Mouse (Mus musculus) heart, embryonic 11.5 days (tissue): Measurements from ENCODE around the gene Serpinb1c. TPM values are rescaled to one million over a fixed set of nuclear protein-coding genes. Genes with fewer than 3 reads are reported as not detected.
"Not testable (repeated sequence)": the region's sequence is repeated elsewhere in the genome, so short reads cannot be mapped to it uniquely, and the experiment has no call there.

Experiments
- ATAC-seq: fragments of 200-750 bp; cut with Nextera tagmentation; replicated peaks from 2 replicates; pipeline ENCODE4 v1.8.0; 2017; ENCODE audit warnings: moderate library complexity; ENCODE audit not compliant: insufficient number of reproducible peaks, low FRiP score, low TSS enrichment
- H3K27ac ChIP-seq: fragments of 300-500 bp; sonication (generic); 2 replicates; pipeline ENCODE4 v1.5.1; 2014; ENCODE audit warnings: mild to moderate bottlenecking, low read depth, low read length
- H3K27me3 ChIP-seq: fragments of 300-500 bp; sonication (generic); 2 replicates; pipeline ENCODE4 v1.6.1; 2014; ENCODE audit warnings: mild to moderate bottlenecking, low read length, mixed read lengths; ENCODE audit not compliant: control insufficient read depth, insufficient read depth
- H3K36me3 ChIP-seq: fragments of 300-500 bp; sonication (generic); 2 replicates; pipeline ENCODE4 v1.6.1; 2014; ENCODE audit warnings: mild to moderate bottlenecking, low read length, moderate library complexity, mixed read lengths; ENCODE audit not compliant: control insufficient read depth, insufficient read depth
- H3K4me1 ChIP-seq: fragments of 300-500 bp; sonication (generic); 2 replicates; pipeline ENCODE4 v1.6.1; 2014; ENCODE audit warnings: low read length; ENCODE audit not compliant: control insufficient read depth, insufficient read depth
- H3K4me2 ChIP-seq: fragments of 300-500 bp; sonication (generic); 2 replicates; pipeline ENCODE4 v1.6.1; 2014; ENCODE audit warnings: mild to moderate bottlenecking, moderate library complexity
- H3K4me3 ChIP-seq: fragments of 300-500 bp; sonication (generic); 2 replicates; pipeline ENCODE4 v1.5.1; 2014; ENCODE audit warnings: low read depth, low read length
- H3K9ac ChIP-seq: fragments of 300-500 bp; sonication (generic); 2 replicates; pipeline ENCODE4 v1.6.1; 2014; ENCODE audit warnings: mild to moderate bottlenecking, low read depth, low read length, moderate library complexity
- H3K9me3 ChIP-seq: fragments of 300-500 bp; sonication (generic); replicated peaks from 2 replicates; pipeline ENCODE4 v1.6.1; 2016; ENCODE audit warnings: low read length; ENCODE audit not compliant: control insufficient read depth
- WGBS: fragments of 180-500 bp; shearing (Covaris S2); extraction: QIAGEN DNeasy Blood & Tissue Kit; methylation state at CpG from one replicate; pipeline ENCODE4 v1.1.7; 2014; ENCODE audit not compliant: insufficient replicate concordance; 5-methylcytosine and 5-hydroxymethylcytosine counted together
- polyA plus RNA-seq: library from polyadenylated mRNA; unstranded; fragments of >200 nt; fragmentation: Nextera tagmentation; extraction: Ambion mirVana; gene quantifications from 2 replicates; pipeline ENCODE4 v1.2.1, GENCODE M21; 2014

Serpinb1c gene
- 0.16 and 0.31 TPM in 2 replicates for polyA plus RNA-seq

DNA sequence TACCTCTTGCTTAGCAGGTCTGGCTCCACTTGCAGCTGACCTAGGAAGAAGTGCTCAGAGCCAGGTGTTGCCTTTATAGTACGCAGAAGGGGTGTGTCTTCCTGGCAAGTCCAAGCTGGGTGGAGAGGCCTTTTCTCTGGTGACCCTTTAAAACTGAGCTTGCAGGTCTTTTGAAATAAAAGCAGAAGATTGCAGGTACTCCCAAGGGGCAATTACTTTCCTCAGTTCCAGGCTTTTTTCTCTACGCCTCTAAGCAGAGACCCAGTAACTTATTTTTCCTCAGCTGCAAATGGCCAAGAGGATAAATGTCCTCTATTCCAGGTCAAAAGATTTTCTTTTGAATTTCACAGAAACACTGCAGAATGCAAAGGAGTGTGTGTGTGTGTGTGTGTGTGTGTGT, at the start of gene Serpinb1c:
TSS of gene Serpinb1c (minus strand) at position 101 of the 400 bp plus-strand sequence.
- Histone ChIP-seq H3K4me2 (no peak within 1 kb of the TSS), H3K9ac (no peak within 1 kb of the TSS), H3K4me3 (no peak within 1 kb of the TSS), H3K27me3 (no peaks in the 10 kb centered on the region), H3K27ac (no peak within 1 kb of the TSS), H3K4me1 (no peaks in the 10 kb centered on the region), H3K9me3 (no peaks in the 10 kb centered on the region), H3K36me3 (no peaks in the 10 kb centered on the region)
- WGBS: 81% methylated on average over 2 of the region's 2 CpGs
- no peak for ATAC-seq

DNA sequence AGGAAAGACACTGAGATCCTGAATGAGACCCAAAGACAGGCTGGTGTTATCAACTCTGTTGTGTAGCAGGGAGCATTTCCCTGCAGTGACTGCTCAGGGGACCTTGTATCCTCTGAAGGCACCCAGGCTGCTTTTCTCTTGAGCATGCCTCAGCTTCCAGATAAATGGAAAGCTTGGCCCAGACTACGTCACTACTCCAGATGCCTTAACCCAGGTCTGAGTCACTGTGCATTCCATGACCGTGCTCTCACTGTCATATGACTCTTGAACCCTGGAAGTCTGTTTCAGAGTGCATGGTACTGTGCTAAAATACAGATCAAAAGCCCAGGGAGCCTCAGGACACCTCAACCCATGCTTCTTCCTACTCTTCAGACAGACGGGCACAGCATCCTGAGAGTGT, 41.2 kb upstream of the Serpinb1c start:
- not testable (repeated sequence) for H3K4me1 ChIP-seq, ATAC-seq

DNA sequence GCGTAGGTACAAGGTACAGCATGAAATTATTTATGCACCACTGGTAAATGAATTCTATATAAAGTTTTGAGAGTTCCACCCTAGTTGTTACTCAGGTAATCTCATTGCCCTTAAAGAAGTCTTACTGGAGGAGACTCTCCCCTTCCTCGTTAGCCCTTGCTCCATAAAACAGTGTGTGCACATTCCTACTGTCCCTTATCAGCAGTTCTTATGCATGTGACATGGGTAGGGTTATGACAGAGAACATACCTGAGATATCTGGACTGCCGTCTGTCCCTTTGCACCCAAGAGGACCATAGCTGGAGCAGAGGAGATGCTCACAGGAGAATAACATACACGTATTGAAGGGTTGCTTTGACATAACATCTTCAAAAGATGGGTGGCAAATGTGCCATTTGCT, 40.3 kb upstream of the Serpinb1c start:
- H3K4me1 ChIP-seq, ATAC-seq, H3K27me3 ChIP-seq, H3K4me3 ChIP-seq, H3K4me2 ChIP-seq, H3K9me3 ChIP-seq, H3K27ac ChIP-seq, H3K9ac ChIP-seq, H3K36me3 ChIP-seq: not testable (repeated sequence)
- WGBS: 60% methylated on average over 4 of the region's 4 CpGs

More for the DNA sequence above, 41.2 kb upstream of the Serpinb1c start:
- 52% methylated on average over 3 of the region's 3 CpGs for WGBS
- H3K4me2 ChIP-seq, H3K36me3 ChIP-seq, H3K9ac ChIP-seq, H3K9me3 ChIP-seq, H3K27ac ChIP-seq, H3K4me3 ChIP-seq, H3K27me3 ChIP-seq: not testable (repeated sequence)

DNA sequence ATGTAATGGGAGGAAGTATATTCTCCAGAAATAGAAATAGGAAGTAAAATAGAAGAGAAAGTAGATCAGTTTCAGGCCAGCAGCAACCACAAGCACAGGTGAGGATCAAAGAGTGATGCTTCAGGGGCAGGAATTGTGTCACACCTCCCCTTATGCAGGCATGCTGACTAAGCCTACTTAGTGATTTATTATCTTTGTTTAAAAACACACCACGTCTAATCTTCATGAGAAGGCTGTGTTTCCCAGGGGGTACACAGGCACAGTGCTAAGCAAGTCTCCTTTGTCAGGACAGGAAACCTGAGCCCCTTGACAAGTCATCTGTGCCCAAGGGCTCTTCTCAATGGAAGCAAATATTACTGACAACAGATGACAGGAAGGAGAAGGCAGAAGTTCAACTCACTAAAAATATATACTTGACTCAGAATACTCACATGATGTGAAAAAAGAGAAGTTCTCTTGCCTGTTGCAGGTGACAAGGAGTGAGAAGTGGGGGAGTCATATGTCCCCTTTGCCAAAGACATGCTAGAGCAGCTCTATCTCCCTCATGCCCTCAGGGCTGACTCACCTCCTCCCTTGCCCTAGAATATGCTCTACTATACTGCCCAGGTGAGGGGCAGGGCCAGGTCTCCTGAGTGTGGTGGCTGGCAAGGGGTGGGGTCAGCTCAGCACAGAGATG, 36.8 kb upstream of the Serpinb1c start:
- H3K4me3 ChIP-seq: no peak overlapping the region
- no peak for ATAC-seq
- no peaks in the 10 kb centered on the region; the same call in 1 of the 2 replicates for H3K4me1 ChIP-seq
- no peaks in the 10 kb centered on the region for H3K9me3 ChIP-seq
- 15% methylated on average over 1 of the region's 1 CpGs for WGBS
- H3K27me3 ChIP-seq: no peaks in the 10 kb centered on the region
- no peak overlapping the region for H3K27ac ChIP-seq
- no peaks in the 10 kb centered on the region for H3K36me3 ChIP-seq
- H3K4me2 ChIP-seq: no peak overlapping the region
- no peak overlapping the region for H3K9ac ChIP-seq

DNA sequence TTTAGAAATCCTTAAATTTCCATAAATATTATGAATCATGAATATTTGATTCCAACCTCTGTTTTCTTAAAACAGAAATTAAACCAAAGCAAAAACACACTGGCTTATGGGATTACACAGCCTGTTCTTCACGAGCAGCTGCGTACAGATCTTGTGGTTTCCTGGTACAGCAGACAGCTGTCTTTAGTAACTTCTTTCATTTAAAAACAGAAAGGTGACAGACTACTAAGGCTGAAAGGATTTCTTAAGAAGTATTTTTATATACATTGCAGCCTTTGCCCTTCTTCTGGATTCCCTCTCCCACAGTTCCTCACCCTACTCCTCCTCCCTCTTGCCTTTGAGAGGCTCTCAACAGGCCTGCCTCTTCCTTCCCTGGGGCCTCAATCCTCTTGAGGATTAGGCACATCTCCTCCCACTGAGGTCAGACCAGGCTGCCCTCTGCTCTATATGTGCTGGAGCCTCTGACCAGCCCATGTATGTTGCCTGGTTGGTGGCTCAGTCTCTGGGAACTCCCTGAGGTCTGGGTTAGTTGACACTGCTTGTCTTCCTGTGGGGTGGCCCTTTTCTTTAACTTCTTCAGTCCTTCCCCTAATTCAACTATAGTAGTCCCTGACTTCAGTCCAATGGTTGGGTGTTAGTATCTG, 31.2 kb upstream of the Serpinb1c start:
- Histone ChIP-seq H3K9me3 (no peaks in the 10 kb centered on the region), H3K36me3 (no peaks in the 10 kb centered on the region), H3K4me1 (peaks cover 16% of the 10 kb centered on the region), H3K4me3 (no peak overlapping the region), H3K27me3 (no peaks in the 10 kb centered on the region), H3K27ac (no peak overlapping the region), H3K9ac (no peak overlapping the region), H3K4me2 (no peak overlapping the region)
- WGBS: 79% methylated on average over 2 of the region's 2 CpGs
- no peak for ATAC-seq

DNA sequence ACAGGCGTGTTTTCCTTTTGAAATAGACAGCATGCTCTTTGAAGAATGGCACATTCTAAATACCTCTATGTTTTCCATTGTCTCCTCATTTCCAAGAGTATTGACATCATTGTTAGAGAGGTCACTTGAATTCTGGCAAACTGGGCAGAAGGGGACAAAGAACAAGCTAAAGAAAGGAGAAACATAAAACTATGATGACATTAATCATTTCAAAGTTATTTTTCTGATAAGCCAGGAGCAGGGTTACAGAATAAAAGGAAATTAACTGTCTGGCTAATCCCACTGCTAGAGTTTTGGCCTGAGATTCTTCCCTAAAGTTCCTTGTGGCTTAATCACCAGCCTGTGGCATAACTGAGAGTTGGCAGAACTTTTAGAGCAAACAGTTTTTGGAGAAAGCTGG, 29.2 kb upstream of the Serpinb1c start:
- H3K9ac ChIP-seq: no peak overlapping the region
- H3K4me1 ChIP-seq: peaks cover 20% of the 10 kb centered on the region
- H3K9me3 ChIP-seq: no peaks in the 10 kb centered on the region
- no peak overlapping the region for H3K4me2 ChIP-seq
- H3K36me3 ChIP-seq: no peaks in the 10 kb centered on the region
- no peak for ATAC-seq
- WGBS: 50% methylated on average over 1 of the region's 1 CpGs
- no peak overlapping the region for H3K27ac ChIP-seq
- no peaks in the 10 kb centered on the region for H3K27me3 ChIP-seq
- no peak overlapping the region for H3K4me3 ChIP-seq

DNA sequence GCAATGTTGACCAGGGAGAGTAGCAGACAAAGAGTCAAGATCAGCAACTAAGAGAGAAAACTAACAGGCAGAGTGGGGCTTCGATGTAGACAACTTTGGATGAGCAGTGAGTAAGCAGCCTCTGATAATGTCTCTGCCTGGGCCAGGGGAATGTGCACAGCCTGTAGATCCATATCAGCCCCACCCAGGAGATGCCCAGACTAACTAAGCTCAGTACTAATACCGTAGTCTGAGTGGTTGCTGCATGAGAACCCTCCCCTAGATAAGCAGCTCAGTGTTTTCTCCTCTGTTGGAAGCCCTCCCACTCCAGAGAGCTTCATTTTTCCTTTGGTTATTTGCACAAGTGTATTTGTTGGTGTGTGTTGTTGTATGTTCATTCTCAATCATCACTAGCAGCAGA, 28.6 kb upstream of the Serpinb1c start:
- H3K9ac ChIP-seq: no peak overlapping the region
- H3K4me3 ChIP-seq: no peak overlapping the region
- H3K4me1 ChIP-seq: peaks cover 24% of the 10 kb centered on the region
- no peak overlapping the region for H3K4me2 ChIP-seq
- H3K27ac ChIP-seq: no peak overlapping the region
- H3K27me3 ChIP-seq: no peaks in the 10 kb centered on the region
- no peak for ATAC-seq
- no peaks in the 10 kb centered on the region for H3K9me3 ChIP-seq
- H3K36me3 ChIP-seq: no peaks in the 10 kb centered on the region
- WGBS: 45% methylated on average over 2 of the region's 2 CpGs

DNA sequence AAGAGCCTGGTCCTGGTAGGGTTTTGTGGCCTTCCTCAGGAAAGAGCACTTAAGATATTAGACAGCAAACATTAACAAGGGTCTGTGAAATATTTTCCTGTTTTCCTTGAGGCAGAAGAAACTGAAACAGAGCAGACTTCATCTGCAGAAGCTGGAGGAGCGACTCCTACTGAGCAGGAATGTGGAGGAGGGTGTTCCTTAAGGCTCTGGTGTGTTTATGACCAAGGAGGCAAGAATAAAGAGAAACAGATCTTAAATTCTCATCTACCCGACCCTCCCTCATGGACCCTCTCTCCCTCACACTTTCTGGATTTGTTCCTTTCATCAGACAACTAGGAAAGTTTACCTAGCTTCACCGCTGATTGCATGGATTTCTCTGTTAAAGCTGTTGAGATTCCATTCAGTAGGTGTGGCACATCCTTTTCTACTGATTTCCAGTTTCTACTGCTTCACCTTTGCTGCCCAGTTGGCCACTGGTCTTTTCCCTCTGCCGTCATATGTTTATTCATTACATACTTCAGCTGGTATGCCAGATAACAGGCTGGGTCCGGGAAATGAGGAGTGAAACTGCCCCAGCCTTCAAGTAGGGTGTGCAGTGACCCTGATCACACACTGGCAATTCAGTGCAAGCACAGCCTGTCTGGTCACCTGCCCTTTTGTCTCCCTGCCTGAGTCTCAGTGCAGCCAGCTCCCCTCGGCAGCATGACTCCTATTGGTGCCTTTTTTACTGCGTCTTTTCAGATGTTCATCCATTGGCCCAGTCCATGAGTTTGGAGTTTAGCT, 26.8 kb upstream of the Serpinb1c start:
- Histone ChIP-seq H3K27me3 (no peaks in the 10 kb centered on the region), H3K4me3 (no peak overlapping the region), H3K4me2 (no peak overlapping the region), H3K9ac (no peak overlapping the region), H3K4me1 (peaks cover 27% of the 10 kb centered on the region), H3K27ac (peak overlapping the region; percentile 74), H3K9me3 (no peaks in the 10 kb centered on the region), H3K36me3 (no peaks in the 10 kb centered on the region)
- 29% methylated on average over 7 of the region's 7 CpGs for WGBS
- peak; percentile 75; the same call in 1 of the 2 replicates for ATAC-seq
